Mouse (Mus musculus) CH12.LX (cell line): Measurements from ENCODE around the gene Fance. TPM values are rescaled to one million over a fixed set of nuclear protein-coding genes. Genes with fewer than 3 reads are reported as not detected.

Experiments
- DNase-seq: peaks from one replicate; pipeline ENCODE4 v3.0.0-alpha.2; 2013; ENCODE audit errors: extremely low read depth
- H3K27ac ChIP-seq: 2 replicates; pipeline ENCODE4 v1.5.1; 2012; ENCODE audit warnings: low read depth, mild to moderate bottlenecking, control low read depth, moderate library complexity; ENCODE audit not compliant: insufficient read depth
- H3K27me3 ChIP-seq: replicated peaks from 2 replicates; pipeline ENCODE3; 2012; ENCODE audit warnings: inconsistent platforms
- H3K36me3 ChIP-seq, 2 experiments: replicated peaks in 1 of 2; 2 replicates each; pipeline versions ENCODE3 to v1.6.1; 2012; ENCODE audit warnings: inconsistent platforms in 1 of 2, low read length in 1 of 2, mild to moderate bottlenecking in 1 of 2, mixed read lengths in 1 of 2, moderate library complexity in 1 of 2; ENCODE audit not compliant: control insufficient read depth in 1 of 2, insufficient read depth in 1 of 2
- H3K4me1 ChIP-seq, 2 experiments: 2 replicates each; pipeline ENCODE4 v1.6.1; 2012; ENCODE audit warnings: inconsistent platforms in 1 of 2, moderate library complexity in 1 of 2; ENCODE audit not compliant: insufficient read depth in 2 of 2, control insufficient read depth in 1 of 2
- H3K4me2 ChIP-seq: 2 replicates; pipeline ENCODE4 v1.6.1; 2012; ENCODE audit warnings: low read depth, mild to moderate bottlenecking, control low read depth; ENCODE audit not compliant: poor library complexity, insufficient read depth, severe bottlenecking
- H3K4me3 ChIP-seq, 3 experiments: fragments of 150-350 bp in 1 of 3; sonication (generic) in 1 of 3; replicated peaks in 1 of 3; 2 replicates each; pipeline versions ENCODE3 to v1.5.1; 2011 to 2012; ENCODE audit warnings: low read depth in 2 of 3, low read length in 2 of 3, mild to moderate bottlenecking in 2 of 3, moderate library complexity in 2 of 3, control low read depth in 1 of 3, improper control_type of control experiment in 1 of 3, inconsistent platforms in 1 of 3, mixed read lengths in 1 of 3; ENCODE audit not compliant: poor library complexity in 1 of 3
- H3K79me2 ChIP-seq: replicated peaks from 2 replicates; pipeline ENCODE4 v1.6.1; 2012; ENCODE audit warnings: mild to moderate bottlenecking, moderate library complexity; ENCODE audit not compliant: control insufficient read depth, poor library complexity, insufficient read depth, severe bottlenecking; ENCODE audit errors: extremely low read depth
- H3K9ac ChIP-seq: 2 replicates; pipeline ENCODE4 v1.6.1; 2012; ENCODE audit warnings: low read depth, mild to moderate bottlenecking, control low read depth, moderate library complexity; ENCODE audit not compliant: insufficient read depth
- H3K9me3 ChIP-seq: replicated peaks from 2 replicates; pipeline ENCODE3; 2012; ENCODE audit warnings: low read length, inconsistent platforms, mixed read lengths
- BHLHE40 ChIP-seq: IDR thresholded peaks from 2 replicates; pipeline ENCODE4 v1.6.1; 2011; ENCODE audit warnings: mild to moderate bottlenecking, low read depth, low read length, improper control_type of control experiment
- CHD1 ChIP-seq: IDR thresholded peaks from 2 replicates; pipeline ENCODE4 v1.6.1; 2012; ENCODE audit warnings: low read depth, low read length, improper control_type of control experiment, inconsistent platforms
- CHD2 ChIP-seq: IDR thresholded peaks from 2 replicates; pipeline ENCODE4 v1.6.1; 2011; ENCODE audit warnings: low read length, improper control_type of control experiment
- CTCF ChIP-seq, 2 experiments: IDR thresholded peaks in 1 of 2; conservative IDR thresholded peaks in 1 of 2; 2 replicates each; pipeline ENCODE4 v1.5.1; 2011 to 2012; ENCODE audit warnings: low read depth in 2 of 2, low read length in 2 of 2, improper control_type of control experiment in 1 of 2, inconsistent platforms in 1 of 2, mild to moderate bottlenecking in 1 of 2, moderate library complexity in 1 of 2
- E2F4 ChIP-seq: IDR thresholded peaks from 2 replicates; pipeline ENCODE4 v1.6.1; 2011; ENCODE audit warnings: low read depth, low read length, improper control_type of control experiment; ENCODE audit not compliant: insufficient replicate concordance
- ELF1 ChIP-seq: IDR thresholded peaks from 2 replicates; pipeline ENCODE4 v1.6.1; 2014; ENCODE audit warnings: low read depth, mild to moderate bottlenecking, inconsistent platforms, low read length, improper control_type of control experiment
- EP300 ChIP-seq: IDR thresholded peaks from 2 replicates; pipeline ENCODE4 v1.6.1; 2011; ENCODE audit warnings: low read length, improper control_type of control experiment
- GABPA ChIP-seq: IDR thresholded peaks from 2 replicates; pipeline ENCODE4 v1.6.1; 2012; ENCODE audit warnings: low read depth, low read length, improper control_type of control experiment, inconsistent platforms; ENCODE audit not compliant: insufficient replicate concordance
- HCFC1 ChIP-seq: IDR thresholded peaks from 2 replicates; pipeline ENCODE4 v1.6.1; 2012; ENCODE audit warnings: low read depth, mild to moderate bottlenecking, inconsistent platforms, low read length, improper control_type of control experiment
- IRF4 ChIP-seq: IDR thresholded peaks from 2 replicates; pipeline ENCODE4 v1.6.1; 2014; ENCODE audit warnings: low read depth, mild to moderate bottlenecking, inconsistent platforms, low read length, improper control_type of control experiment
- JUN ChIP-seq: IDR thresholded peaks from 2 replicates; pipeline ENCODE4 v1.6.1; 2011; ENCODE audit warnings: low read depth, mild to moderate bottlenecking, low read length, improper control_type of control experiment, moderate library complexity; ENCODE audit not compliant: insufficient read depth
- JUND ChIP-seq: conservative IDR thresholded peaks from 2 replicates; pipeline ENCODE4 v1.6.1; 2011; ENCODE audit warnings: low read depth, low read length, improper control_type of control experiment
- KAT2A ChIP-seq: IDR thresholded peaks from 2 replicates; pipeline ENCODE4 v1.6.1; 2012; ENCODE audit warnings: low read length, improper control_type of control experiment, inconsistent platforms; ENCODE audit not compliant: insufficient replicate concordance
- MAX ChIP-seq: IDR thresholded peaks from 2 replicates; pipeline ENCODE4 v1.6.1; 2011; ENCODE audit warnings: low read length, improper control_type of control experiment
- MAZ ChIP-seq: IDR thresholded peaks from 2 replicates; pipeline ENCODE4 v1.6.1; 2012; ENCODE audit warnings: low read depth, mild to moderate bottlenecking, inconsistent platforms, low read length, improper control_type of control experiment, moderate library complexity
- MEF2A ChIP-seq: IDR thresholded peaks from 2 replicates; pipeline ENCODE4 v1.6.1; 2014; ENCODE audit warnings: low read depth, mild to moderate bottlenecking, inconsistent platforms, low read length, improper control_type of control experiment, borderline replicate concordance
- MXI1 ChIP-seq: IDR thresholded peaks from 2 replicates; pipeline ENCODE4 v1.6.1; 2011; ENCODE audit warnings: mild to moderate bottlenecking, low read depth, low read length, improper control_type of control experiment
- MYC ChIP-seq: IDR thresholded peaks from 2 replicates; pipeline ENCODE4 v1.6.1; 2011; ENCODE audit warnings: low read depth, mild to moderate bottlenecking, improper control_type of control experiment, low read length
- NELFE ChIP-seq: IDR thresholded peaks from 2 replicates; pipeline ENCODE4 v1.6.1; 2011; ENCODE audit warnings: low read depth, low read length, improper control_type of control experiment
- NRF1 ChIP-seq: IDR thresholded peaks from 2 replicates; pipeline ENCODE4 v1.6.1; 2014; ENCODE audit warnings: low read depth, mild to moderate bottlenecking, inconsistent platforms, low read length, improper control_type of control experiment, moderate library complexity
- PAX5 ChIP-seq: IDR thresholded peaks from 2 replicates; pipeline ENCODE4 v1.6.1; 2012; ENCODE audit warnings: low read length, inconsistent platforms, mixed read lengths
- POLR2A ChIP-seq: IDR thresholded peaks from 2 replicates; pipeline ENCODE4 v1.6.1; 2011; ENCODE audit warnings: low read depth, mild to moderate bottlenecking, improper control_type of control experiment, low read length
- POLR2AphosphoS2 ChIP-seq: IDR thresholded peaks from 2 replicates; pipeline ENCODE4 v1.6.1; 2011; ENCODE audit warnings: low read depth, low read length, improper control_type of control experiment
- RAD21 ChIP-seq: IDR thresholded peaks from 2 replicates; pipeline ENCODE4 v1.6.1; 2011; ENCODE audit warnings: low read depth, mild to moderate bottlenecking, low read length, improper control_type of control experiment, moderate library complexity
- RCOR1 ChIP-seq: conservative IDR thresholded peaks from 2 replicates; pipeline ENCODE4 v1.6.1; 2012; ENCODE audit warnings: low read depth, mild to moderate bottlenecking, inconsistent platforms, low read length, improper control_type of control experiment
- SIN3A ChIP-seq: IDR thresholded peaks from 2 replicates; pipeline ENCODE4 v1.6.1; 2012; ENCODE audit warnings: low read length, improper control_type of control experiment, inconsistent platforms
- SMC3 ChIP-seq: IDR thresholded peaks from 2 replicates; pipeline ENCODE4 v1.6.1; 2011; ENCODE audit warnings: low read depth, low read length, improper control_type of control experiment
- TBP ChIP-seq: conservative IDR thresholded peaks from 2 replicates; pipeline ENCODE4 v1.6.1; 2011; ENCODE audit warnings: low read depth, low read length, improper control_type of control experiment
- TCF12 ChIP-seq: IDR thresholded peaks from 2 replicates; pipeline ENCODE4 v1.6.1; 2014; ENCODE audit warnings: low read depth, mild to moderate bottlenecking, inconsistent platforms, low read length, improper control_type of control experiment
- UBTF ChIP-seq: IDR thresholded peaks from 2 replicates; pipeline ENCODE4 v1.6.1; 2012; ENCODE audit warnings: low read depth, mild to moderate bottlenecking, inconsistent platforms, low read length, improper control_type of control experiment, moderate library complexity
- USF1 ChIP-seq: IDR thresholded peaks from 2 replicates; pipeline ENCODE4 v1.6.1; 2014; ENCODE audit warnings: low read depth, mild to moderate bottlenecking, inconsistent platforms, low read length, improper control_type of control experiment
- USF2 ChIP-seq: conservative IDR thresholded peaks from 2 replicates; pipeline ENCODE4 v1.6.1; 2011; ENCODE audit warnings: low read depth, low read length, improper control_type of control experiment
- ZC3H11A ChIP-seq: IDR thresholded peaks from 2 replicates; pipeline ENCODE4 v1.6.1; 2012; ENCODE audit warnings: low read depth, mild to moderate bottlenecking, inconsistent platforms, low read length, improper control_type of control experiment
- ZKSCAN1 ChIP-seq: IDR thresholded peaks from 2 replicates; pipeline ENCODE4 v1.6.1; 2012; ENCODE audit warnings: low read depth, inconsistent platforms, low read length, improper control_type of control experiment, borderline replicate concordance
- ZMIZ1 ChIP-seq: IDR thresholded peaks from 2 replicates; pipeline ENCODE4 v1.6.1; 2012; ENCODE audit warnings: low read depth, mild to moderate bottlenecking, inconsistent platforms, low read length, improper control_type of control experiment
- ZNF384 ChIP-seq: IDR thresholded peaks from 2 replicates; pipeline ENCODE4 v1.6.1; 2012; ENCODE audit warnings: low read depth, low read length, improper control_type of control experiment, inconsistent platforms
- dilution Hi-C: fragments of 300-500 bp; cut with MboI; formaldehyde crosslinking; loops from 2 replicates; pipeline ENCODE4 v1.14.3; 2020; ENCODE audit warnings: low sequenced_read_pairs; ENCODE audit not compliant: extremely low pct_unique_long_range_greater_than_20kb, extremely low pct_ligation_motif_present
- in situ Hi-C: fragments of 300-500 bp; cut with MboI; formaldehyde crosslinking; loops from 3 replicates; pipeline ENCODE4 v1.14.3; 2019; ENCODE audit warnings: low sequenced_read_pairs, low pct_ligation_motif_present, low pct_unique_long_range_greater_than_20kb, mixed read lengths
- polyA plus RNA-seq: library from polyadenylated mRNA; unstranded; fragments of >175 nt; gene quantifications from 2 replicates; pipeline ENCODE4 v1.2.1, GENCODE M21; 2012; ENCODE audit warnings: low read depth; ENCODE audit not compliant: insufficient read length
- total RNA-seq, 2 experiments: library from RNA; depleted of rRNA; stranded (reverse); fragments of 300-350 nt in 1 of 2; fragments of >200 nt in 1 of 2; gene quantifications; 2 replicates each; pipeline ENCODE4 v1.2.3; 2012 to 2014

The Fance gene
- total and polyA plus RNA-seq, 3 experiments, result 17.4 to 37.9 (median 29.6) TPM

DNA sequence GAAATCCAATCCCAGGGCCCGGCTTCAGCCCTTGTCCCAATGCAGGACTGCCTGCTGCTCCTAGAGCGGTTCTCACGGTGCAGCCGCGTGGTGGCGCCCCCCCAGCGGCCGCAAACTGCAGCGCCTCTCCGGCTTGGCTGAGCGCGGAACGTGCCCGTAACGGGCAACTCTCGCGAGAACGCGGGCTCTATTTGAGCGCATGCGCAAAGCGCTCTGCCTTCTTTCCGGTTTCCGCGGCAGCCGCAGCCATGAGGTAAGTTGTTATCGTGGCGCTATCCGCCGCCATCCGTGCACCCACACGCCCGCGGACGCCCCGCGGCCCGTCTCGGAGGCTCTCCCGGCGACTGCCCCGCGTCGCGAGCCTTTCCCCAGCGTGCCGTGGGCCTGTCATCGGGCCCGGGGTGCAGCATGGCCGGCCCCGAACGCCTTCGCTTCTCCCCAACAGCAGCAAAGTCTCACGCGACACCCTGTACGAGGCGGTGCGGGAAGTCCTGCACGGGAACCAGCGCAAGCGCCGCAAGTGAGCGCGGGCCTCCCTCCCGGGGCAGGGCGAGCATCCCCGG lies 15.1 kb downstream of the Fance start, which contains the start of gene Rpl10a:
TSS of gene Rpl10a (plus strand) at position 106 of the 563 bp plus-strand sequence.
- in situ Hi-C loops (no loop called here), dilution Hi-C loops (no loop called here)
- H3K27ac ChIP-seq, result peak within 1 kb of the TSS; percentile 74
- peaks cover 3% of the 10 kb centered on the region for H3K27me3 ChIP-seq
- peaks cover 13 to 26% of the 10 kb centered on the region in 2 experiments for H3K4me1 ChIP-seq
- peak within 1 kb of the TSS; percentile 90 to 100 (median 93) for H3K4me3 ChIP-seq
- peaks cover 39 to 69% of the 10 kb centered on the region in 2 experiments for H3K36me3 ChIP-seq
- H3K4me2 ChIP-seq, result peak within 1 kb of the TSS; percentile 88
- no peak for TF ChIP-seq UBTF
- TF ChIP-seq USF2, result no peak; the same call in 1 of the 2 replicates
- peak; percentile 86 for TF ChIP-seq MXI1
- TF ChIP-seq GABPA, result no peak; the same call in 1 of the 2 replicates
- peak; percentile 97 for TF ChIP-seq POLR2AphosphoS2
- peak; percentile 99 for TF ChIP-seq TCF12
- peak; percentile 84; the same call in 1 of the 2 replicates for TF ChIP-seq KAT2A
- TF ChIP-seq ZC3H11A, result no peak
- TF ChIP-seq SIN3A, result peak; percentile 71
- TF ChIP-seq NELFE, result peak; percentile 100
- TF ChIP-seq PAX5, result no peak
- TF ChIP-seq TBP, result peak; percentile 98
- TF ChIP-seq JUN, result no peak
- TF ChIP-seq RCOR1, result 0 out of 2 replicates have a peak, but pooled peaks have one; percentile 45
- TF ChIP-seq ELF1, result peak; percentile 88
- TF ChIP-seq BHLHE40, result peak; percentile 97
- no peak for TF ChIP-seq E2F4
- no peak for TF ChIP-seq EP300
- TF ChIP-seq NRF1, result peak; percentile 89
- TF ChIP-seq ZMIZ1, result peak; percentile 99
- peak; percentile 99 for TF ChIP-seq MYC
- TF ChIP-seq MAX, result peak; percentile 97
- TF ChIP-seq HCFC1, result peak; percentile 82
- TF ChIP-seq MAZ, result 0 out of 2 replicates have a peak, but pooled peaks have one; percentile 38
- peak; percentile 99 for TF ChIP-seq POLR2A
- no peak for TF ChIP-seq ZKSCAN1
- peak in 1 of 2 experiments; percentile 93; a peak in 2 of 4 replicates for TF ChIP-seq CTCF (conservative IDR thresholded peaks at IDR 0.05 in 1 of 2, IDR thresholded peaks at IDR 0.05 in 1 of 2; ENCODE audit: low read depth in 2 of 2, low read length in 2 of 2)
- peak; percentile 51 for TF ChIP-seq RAD21
- no peak for TF ChIP-seq USF1
- TF ChIP-seq JUND, result no peak
- TF ChIP-seq CHD1, result no peak
- peak; percentile 27; the same call in 1 of the 2 replicates for TF ChIP-seq IRF4
- no peak for TF ChIP-seq ZNF384
- peak; percentile 66 for TF ChIP-seq SMC3
- TF ChIP-seq MEF2A, result peak; percentile 55; the same call in 1 of the 2 replicates
- TF ChIP-seq CHD2, result peak; percentile 100
- peak within 1 kb of the TSS; percentile 98 for H3K9ac ChIP-seq
- peaks cover 15% of the 10 kb centered on the region for H3K79me2 ChIP-seq
- peaks cover 7% of the 10 kb centered on the region for H3K9me3 ChIP-seq
- DNase-seq, result peak; percentile 94
